Mouse (Mus musculus): ENCODE results near the gene Ptpn3.
"Not testable (repeated sequence)": the region's sequence is repeated elsewhere in the genome, so short reads cannot be mapped to it uniquely, and the experiment has no call there.

Gene Ptpn3

GRCm38 (mm10) chr4:57214852-57215251, 86.8 kb downstream of the Ptpn3 start:
- no peak for DNase-seq

- no peak for DNase-seq
These were observed 87.5 kb downstream of the Ptpn3 start for GRCm38 (mm10) chr4:57214114-57214513.

GRCm38 (mm10) chr4:57211706-57212105, 89.9 kb downstream of the Ptpn3 start:
- peak; percentile 13 to 25 for DNase-seq

GRCm38 (mm10) chr4:57205908-57206307, 95.7 kb downstream of the Ptpn3 start:
- DNase-seq = no peak

GRCm38 (mm10) chr4:57204780-57205179, 96.9 kb downstream of the Ptpn3 start:
- DNase-seq = no peak

- DNase-seq = no peak
These were observed 98.8 kb downstream of the Ptpn3 start for GRCm38 (mm10) chr4:57202660-57203361.

GRCm38 (mm10) chr4:57202132-57202531, 99.5 kb downstream of the Ptpn3 start:
- DNase-seq = no peak

- DNase-seq = no peak
These were observed 101.0 kb downstream of the Ptpn3 start for GRCm38 (mm10) chr4:57200661-57201060.

- DNase-seq = not testable (repeated sequence)
These were observed 102.8 kb downstream of the Ptpn3 start for GRCm38 (mm10) chr4:57198666-57199393.

GRCm38 (mm10) chr4:57191543-57192283, 109.9 kb downstream of the Ptpn3 start:
- no peak for DNase-seq

GRCm38 (mm10) chr4:57189881-57190280, 111.8 kb downstream of the Ptpn3 start:
- no peak for DNase-seq

GRCm38 (mm10) chr4:57186035-57186434, 115.6 kb downstream of the Ptpn3 start:
- no peak for DNase-seq

GRCm38 (mm10) chr4:57185462-57185861, 116.2 kb downstream of the Ptpn3 start:
- no peak for DNase-seq

GRCm38 (mm10) chr4:57183493-57183892, 118.1 kb downstream of the Ptpn3 start:
- DNase-seq = no peak

- DNase-seq = peak; percentile 24 to 40
These were observed 120.1 kb downstream of the Ptpn3 start for GRCm38 (mm10) chr4:57181538-57181937.

- DNase-seq = no peak
These were observed 122.8 kb downstream of the Ptpn3 start for GRCm38 (mm10) chr4:57178881-57179280.

- no peak for DNase-seq
These were observed 126.3 kb downstream of the Ptpn3 start for GRCm38 (mm10) chr4:57175329-57175728.

- no peak for DNase-seq
These were observed 128.8 kb downstream of the Ptpn3 start for GRCm38 (mm10) chr4:57172861-57173260.

- peak in 1 of 2 experiments; percentile 27 for DNase-seq
These were observed 129.8 kb downstream of the Ptpn3 start for GRCm38 (mm10) chr4:57171817-57172216.

GRCm38 (mm10) chr4:57168680-57169079, 133.0 kb downstream of the Ptpn3 start:
- DNase-seq = no peak

GRCm38 (mm10) chr4:57168277-57168676, 133.4 kb downstream of the Ptpn3 start:
- no peak for DNase-seq

- DNase-seq = peak in 1 of 2 experiments; percentile 12
These were observed 134.4 kb downstream of the Ptpn3 start for GRCm38 (mm10) chr4:57166922-57167870.

Measured in kidney, adult 8-10 months (tissue).